Mouse (Mus musculus): ENCODE data around the gene Rpl38. TPM values are rescaled to one million over a fixed set of nuclear protein-coding genes. Genes with fewer than 3 reads are reported as not detected.

Rpl38 gene
- total RNA-seq, 2 experiments from 2014 or later: 532 to 566 TPM

DNA sequence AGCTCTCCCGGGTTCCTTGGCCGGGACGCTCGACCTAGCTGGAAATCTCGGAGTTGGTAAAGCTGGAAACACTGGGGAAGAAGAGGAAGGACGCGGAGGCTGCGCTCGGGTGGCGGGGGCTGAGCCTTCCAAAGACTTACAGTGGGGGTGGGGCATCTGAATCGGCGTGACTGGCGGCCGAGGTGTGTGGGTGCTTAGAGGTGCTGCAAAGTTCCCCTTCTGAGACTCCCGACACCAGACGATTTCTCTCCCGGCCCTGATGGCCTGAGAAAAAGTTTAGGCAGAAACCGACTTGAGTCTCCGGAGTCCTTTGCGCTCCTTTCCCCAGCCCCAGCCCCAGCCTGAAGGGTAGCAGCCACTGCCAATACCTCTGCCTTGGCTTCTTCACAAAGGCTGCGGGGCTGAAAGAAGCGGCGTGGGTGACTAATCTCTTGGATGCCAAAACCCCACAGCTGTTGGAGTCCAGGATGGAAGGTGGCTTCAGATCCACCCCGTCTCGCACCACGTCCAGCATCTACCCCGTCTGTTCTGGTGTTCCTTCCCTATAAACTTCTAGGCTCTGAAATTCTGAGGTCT lies 7.6 kb downstream of the Rpl38 start:
- intact Hi-C loops (cut with DNase I): no loop called here
- no peak for DNase-seq (ENCODE audit: low spot score)

DNA sequence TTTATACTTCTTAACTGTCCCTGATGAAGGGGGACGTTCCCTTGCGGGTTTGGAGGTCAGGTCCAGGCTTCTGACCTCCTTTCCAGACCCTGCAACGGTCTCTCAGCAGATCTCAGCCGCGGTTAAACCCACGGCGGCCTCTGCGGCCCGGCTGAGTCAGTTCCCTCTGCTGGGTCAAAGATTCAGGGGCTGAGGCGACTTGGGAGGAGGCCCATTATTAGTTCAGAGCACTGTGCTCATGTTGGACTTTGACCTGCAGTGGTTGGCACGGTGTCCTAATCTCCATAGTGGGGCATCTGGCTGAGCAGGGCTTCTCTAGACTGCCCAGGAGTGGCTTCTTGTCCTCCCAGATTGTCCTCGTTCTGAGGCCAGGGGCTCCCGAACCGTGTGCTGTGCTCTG lies 8.1 kb downstream of the Rpl38 start:
- no peak for DNase-seq (ENCODE audit: low spot score)
- intact Hi-C loops (cut with DNase I): no loop called here

DNA sequence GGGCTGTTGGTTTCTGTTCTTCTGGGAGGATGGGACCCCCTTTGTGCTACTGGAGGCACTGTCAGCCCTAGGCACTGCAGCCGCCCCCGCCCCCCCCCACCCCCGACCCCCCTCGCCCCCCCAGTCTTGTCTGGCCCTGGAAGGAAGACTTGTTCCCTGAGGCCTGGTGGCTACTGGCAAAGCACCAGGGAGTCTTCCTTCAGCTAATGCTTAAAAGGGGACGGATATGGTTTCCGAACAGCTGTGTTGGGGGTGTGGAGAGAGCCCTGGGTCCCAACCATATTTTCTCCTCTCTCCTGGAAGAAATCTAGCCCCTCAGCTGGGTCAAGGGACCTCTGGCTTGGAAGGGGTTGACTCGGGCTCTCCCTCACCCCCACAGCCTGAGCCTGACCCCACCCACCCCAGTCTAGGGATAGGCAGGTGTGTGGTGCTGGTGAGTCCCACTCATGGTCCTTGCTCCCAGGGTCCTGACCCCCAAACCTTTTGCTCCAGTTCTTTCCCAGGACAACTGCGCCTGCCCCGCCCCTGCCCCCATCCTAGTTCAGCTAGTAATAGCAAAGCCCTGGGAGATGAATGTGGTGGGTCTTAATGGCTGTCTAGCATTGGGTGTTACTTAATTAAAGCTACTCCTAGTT lies 8.7 kb downstream of the Rpl38 start:
- no peak for DNase-seq (ENCODE audit: low spot score)
- intact Hi-C loops (cut with DNase I): no loop called here

DNA sequence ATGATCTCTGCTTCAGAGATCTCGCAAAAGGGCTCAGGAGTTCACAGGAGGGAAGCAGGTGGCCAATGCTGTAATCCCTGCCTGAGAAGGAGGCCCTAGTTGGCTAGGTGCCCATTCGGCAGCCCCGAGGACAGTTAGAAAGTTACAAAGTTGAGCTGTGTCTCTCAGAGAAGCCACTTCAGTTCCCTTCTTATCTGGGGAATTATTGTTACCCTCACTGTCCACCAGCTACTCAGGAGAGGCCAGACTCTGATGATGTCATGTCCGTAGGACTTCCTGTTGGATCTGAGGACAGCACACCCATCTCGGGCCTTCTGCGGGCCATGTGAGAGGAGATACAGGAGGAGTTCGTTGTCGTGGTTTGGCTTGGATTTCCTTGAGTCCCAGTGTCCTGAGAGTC lies 11.3 kb downstream of the Rpl38 start:
- intact Hi-C loops (cut with DNase I): no loop called here
- DNase-seq (ENCODE audit: low spot score): no peak

DNA sequence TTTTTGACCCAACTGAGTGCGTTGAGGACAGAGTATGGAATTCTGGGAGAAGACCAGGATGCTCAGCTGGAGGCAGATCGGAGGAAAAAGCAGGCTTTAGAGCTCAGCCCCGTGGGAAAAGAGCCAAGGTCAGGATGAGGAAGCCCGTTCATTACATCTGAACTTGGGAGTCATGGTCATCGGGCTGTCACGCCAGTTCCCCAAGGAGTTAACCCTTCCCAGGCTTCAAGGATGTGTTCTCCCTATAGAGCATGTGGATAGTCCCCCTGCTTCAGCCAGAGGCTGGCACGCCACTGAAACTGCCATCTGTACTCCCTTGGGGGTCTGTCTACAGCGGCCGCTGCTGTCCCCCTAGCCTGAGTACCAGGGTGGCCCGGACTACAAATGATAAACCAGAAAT lies 12.0 kb downstream of the Rpl38 start:
- intact Hi-C loops (cut with DNase I): no loop called here
- no peak for DNase-seq (ENCODE audit: low spot score)

DNA sequence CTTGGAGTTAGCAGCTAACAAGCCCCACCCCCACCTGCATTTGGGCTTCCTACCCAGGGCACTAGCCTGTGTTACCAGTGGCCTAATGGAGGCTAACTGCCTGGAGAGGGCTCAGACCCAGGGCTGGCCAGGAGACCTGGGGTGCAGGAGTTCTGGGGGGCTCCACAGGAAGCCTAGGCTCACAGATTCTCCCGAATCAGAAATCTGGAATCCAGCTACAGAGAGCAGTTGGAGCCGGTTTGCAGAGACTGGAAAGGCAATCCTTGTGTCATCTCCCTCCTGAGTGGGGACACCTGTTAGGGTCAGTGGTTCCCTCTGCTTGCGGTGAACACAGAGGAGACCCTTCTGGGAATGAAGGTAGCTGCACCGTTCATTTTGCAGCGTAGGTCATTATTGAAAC lies 12.7 kb downstream of the Rpl38 start:
- intact Hi-C loops (cut with DNase I): no loop called here
- no peak for DNase-seq (ENCODE audit: low spot score)

DNA sequence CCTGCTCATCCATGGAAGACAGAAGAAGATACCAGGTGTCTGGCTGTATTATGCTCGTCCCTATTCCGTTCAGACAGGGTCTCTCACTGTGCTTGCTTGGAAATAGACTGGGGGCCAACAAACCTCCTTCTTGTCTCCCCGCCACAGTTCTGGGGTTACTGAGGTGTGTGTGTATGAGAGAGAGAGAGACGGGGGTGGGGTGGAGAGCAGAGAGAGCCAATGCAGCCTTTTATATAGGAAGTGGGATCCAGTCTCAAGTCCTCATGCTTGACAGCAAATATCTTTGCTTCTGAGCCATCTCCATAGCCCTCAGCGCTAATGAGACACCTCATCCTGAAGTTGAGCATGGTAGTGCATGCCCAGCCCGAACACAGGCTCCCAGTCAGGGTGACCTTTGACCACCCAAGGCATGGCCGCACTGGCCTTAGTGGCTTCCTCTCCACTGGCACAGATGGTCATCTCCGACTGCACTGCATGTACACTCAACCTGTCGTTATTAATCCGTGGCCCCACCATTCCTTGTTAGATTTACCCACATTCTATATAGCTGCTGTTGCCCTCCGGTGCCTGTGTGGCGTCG lies 14.1 kb downstream of the Rpl38 start:
- no peak for DNase-seq (ENCODE audit: low spot score)
- intact Hi-C loops (cut with DNase I): no loop called here

DNA sequence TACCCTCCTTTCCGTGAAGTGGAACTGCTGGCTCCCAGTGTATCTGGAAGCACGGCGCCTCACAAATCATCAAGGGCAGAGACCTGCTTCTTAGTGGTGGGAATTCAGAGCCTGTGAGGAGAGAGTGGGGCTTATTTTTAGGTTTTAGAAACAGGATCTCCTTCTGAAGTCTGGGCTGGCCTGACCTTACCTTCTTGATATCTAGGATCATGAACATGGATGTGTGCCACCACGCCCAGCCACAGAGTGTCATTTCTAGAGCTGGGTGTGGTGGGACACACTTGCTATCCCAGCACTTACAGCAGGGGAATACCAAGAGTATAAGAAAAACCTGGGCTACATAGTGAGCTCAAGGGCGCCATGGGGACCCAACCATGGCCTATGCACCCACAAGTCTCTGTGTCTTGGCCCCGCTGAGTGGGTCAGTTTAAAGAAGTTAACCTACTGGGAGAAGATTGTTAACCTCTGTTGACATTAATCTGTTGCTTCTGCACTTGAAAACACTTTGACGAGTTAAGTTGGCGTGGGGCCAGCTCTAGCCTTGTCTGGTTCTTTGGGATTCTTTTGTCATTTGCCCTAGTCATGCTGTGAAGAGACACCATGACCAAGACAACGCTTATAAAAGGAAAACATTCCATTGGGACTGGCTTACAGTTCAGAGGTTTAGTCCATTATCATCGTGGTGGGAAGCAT lies 14.9 kb downstream of the Rpl38 start:
- intact Hi-C loops (cut with DNase I): no loop called here
- no peak for DNase-seq (ENCODE audit: low spot score)

DNA sequence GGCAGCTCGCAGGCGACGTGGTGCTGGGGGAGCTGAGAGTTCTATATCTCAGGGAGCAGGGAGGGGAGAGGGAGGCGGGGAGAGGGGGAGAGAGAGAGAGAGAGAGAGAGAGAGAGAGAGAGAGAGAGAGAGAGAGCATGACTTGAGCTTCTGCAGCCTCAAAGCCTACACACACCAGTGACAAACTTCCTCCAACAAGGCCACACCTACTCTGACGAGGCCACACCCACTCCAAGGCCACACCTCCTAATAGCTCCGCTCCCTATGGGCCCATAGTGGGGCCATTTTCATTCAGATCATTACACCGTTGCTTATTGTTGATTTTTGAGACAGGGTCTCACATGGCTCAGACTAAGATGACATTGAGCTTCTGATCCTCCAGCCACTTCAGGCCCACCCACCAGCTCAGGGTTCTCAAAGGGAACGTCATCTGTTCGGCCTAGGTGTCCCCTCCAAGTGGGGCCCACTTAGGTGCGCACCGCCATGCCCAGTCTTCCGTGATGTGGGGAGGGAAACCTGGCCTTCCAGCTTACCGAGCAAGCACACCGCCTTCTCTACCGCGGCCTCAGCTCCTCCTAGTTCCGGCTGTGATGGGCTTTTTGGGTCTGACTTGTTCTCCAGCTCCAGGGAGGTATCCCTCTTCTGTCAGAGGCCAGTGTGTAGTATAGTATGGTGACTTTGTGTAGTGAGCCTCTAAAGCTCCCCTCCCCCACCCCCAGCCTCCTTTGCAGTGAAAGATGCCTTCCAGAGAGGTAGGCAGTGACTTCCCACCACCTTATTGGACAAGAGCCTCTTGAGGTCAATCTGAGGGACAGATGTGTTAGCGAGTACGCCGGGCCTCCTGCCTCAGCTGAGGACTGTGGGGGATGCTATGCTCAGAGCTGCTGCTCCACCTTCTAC lies 15.6 kb downstream of the Rpl38 start:
- intact Hi-C loops (cut with DNase I): no loop called here
- DNase-seq (ENCODE audit: low spot score): no peak

DNA sequence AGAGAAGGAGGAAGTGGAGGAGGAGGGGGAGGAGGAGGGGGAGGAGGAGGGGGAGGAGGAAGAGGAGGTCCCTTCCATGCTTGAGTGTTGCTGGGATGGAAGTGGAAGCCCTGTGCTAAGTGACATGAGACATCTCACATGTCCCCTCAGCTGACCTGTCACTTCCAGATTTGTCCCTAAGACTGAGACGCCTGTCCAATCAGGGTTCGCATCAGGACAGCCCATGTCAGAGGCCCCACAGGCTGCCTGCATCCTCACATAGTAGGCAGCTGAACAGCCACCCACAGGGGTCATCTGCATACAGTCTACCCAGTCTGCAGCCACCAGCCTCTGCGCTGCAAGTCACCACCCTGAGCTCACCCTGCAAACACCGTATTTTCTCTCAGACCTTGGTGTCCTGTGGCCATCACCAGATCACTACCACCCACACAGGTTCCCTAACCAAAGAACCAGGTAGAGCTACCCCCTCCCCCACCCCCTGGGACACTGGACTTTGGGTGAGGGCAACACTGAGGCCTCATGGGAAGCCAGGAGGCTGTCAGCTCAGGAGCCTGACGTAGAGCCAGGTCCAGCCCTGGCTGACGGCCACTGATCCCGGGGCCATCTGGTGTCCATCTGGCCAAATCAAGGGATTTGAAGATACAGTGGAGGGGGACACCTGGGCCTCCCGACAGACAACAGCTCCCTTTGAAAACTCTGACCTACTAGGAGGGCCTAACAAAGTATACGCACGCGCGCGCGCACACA lies 16.5 kb downstream of the Rpl38 start:
- no peak for DNase-seq (ENCODE audit: low spot score)
- intact Hi-C loops (cut with DNase I): no loop called here

DNA sequence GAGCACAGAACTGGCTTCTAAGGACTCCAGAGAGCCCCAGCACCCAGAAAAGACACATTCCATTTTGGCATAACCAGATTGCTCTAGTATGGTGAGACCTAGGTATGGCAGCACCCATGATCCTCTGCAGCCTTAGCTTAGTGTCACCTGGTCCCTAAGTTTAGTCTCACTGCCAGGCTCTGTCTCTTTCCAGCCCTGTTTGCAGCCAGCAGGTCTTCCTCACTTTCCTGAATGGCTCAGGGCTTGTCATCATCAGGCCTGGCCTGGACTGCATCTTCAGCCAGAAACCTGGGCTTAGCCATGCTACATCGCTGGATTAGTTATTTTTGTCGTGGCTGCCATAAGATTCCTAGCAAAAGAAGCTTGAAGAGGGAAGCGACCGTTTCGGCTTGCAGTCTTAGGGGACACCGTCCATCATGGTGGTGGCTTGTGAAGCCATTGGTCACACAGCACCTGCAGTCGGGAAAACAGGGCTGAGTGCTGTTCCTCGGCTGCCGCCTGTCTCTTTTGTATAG lies 17.3 kb downstream of the Rpl38 start:
- no peak for DNase-seq (ENCODE audit: low spot score)
- intact Hi-C loops (cut with DNase I): no loop called here

DNA sequence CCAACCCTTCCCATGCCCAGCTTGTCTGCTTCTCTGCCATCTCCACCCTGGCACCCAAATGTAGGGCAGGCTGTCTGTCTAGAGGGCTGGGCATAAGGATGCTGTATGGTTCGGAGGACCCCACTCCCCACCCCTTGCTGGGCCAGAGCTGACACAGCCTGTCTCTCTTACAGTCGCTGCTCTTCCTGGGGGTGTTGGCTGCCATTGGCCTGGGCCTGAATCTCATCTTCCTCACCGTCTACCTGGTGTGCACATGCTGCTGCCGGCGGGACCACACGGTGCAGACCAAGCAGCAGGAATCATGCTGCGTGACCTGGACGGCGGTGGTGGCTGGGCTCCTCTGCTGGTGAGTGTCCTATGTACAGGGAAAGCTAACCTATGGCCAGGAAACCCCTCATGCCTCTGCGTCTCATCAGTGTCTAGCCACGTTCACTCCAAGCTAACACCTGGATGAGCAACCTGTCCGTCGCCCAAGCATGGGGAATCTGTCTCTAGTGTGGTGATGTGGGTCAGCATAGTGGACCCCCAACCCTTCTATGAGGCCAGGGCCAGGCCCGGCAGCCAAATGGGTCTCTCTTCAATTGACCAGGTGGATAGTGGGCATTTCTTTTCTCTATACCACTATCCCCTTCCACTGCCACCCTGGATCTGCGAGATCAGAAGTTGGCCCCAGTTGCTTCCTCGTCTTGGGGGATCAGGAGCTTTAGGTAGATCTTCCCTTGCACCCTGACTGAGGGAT lies 18.1 kb downstream of the Rpl38 start:
- intact Hi-C loops (cut with DNase I): no loop called here

DNA sequence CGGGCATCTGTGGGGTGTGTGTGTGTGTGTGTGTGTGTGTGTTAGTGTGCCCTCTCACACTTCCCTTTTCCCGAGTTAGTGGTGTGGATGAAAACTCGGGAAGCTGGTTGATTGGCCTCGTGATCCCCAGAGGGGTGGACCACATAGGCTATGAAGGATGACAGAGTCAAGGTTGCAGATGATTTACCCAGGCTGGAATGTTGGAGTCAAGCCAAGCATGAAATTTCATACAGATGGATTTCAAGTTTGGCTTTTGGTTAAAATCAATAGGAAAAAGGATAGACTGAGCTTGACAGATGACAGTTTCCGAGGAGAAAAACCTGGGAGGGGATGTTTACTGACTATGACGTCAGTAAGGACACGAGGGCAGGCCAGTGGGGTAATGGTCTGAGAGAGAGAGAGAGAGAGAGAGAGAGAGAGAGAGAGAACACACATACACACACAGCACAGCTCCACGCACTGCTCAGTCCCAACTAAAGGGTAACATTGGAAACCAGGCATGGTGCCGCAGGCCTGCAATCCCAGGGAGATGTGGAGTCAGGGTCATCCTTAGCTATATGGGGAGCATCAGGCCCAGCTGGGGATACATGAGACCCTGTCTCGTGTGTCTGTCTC lies 19.4 kb downstream of the Rpl38 start:
- intact Hi-C loops (cut with DNase I): no loop called here
- no peak for DNase-seq (ENCODE audit: low spot score)

More for the DNA sequence above, 18.1 kb downstream of the Rpl38 start:
- DNase-seq (ENCODE audit: low spot score): no peak

DNA sequence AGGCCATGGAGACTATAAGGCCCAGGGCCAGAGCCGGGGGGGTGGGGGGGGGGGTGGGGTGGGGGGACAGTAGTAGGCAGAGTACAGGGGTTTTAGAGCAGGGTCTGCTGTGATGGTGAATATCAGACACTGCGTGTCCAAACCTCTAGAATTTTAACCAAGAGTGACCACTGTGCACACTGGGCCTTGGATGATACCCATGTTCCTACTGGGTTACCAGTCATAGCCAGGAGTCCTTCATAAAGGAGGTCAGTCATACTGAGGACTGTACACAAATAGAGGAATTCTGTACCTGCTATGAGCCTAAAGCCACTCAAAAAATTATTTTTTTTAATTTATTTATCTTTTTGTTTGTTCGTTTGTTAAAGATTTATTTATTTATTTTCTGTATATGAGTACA lies 20.4 kb downstream of the Rpl38 start:
- intact Hi-C loops (cut with DNase I): no loop called here
- no peak for DNase-seq (ENCODE audit: low spot score)

DNA sequence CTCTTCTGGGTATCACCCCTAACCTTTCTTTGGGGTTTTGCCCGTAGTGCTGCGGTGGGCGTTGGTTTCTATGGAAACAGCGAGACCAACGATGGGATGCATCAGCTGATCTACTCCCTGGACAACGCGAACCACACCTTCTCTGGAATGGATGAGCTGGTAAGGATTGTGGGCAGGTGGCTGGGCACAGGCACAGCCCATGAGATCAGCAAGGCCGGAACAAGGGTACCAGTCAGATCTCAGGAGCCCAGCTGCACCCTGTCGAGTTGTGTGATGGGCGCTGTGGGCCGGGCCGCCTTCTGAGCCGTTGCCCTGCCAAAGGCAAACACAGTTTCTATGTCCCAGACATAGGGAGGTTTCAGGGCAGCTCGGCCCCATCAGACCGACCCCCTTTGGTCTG lies 21.9 kb downstream of the Rpl38 start:
- intact Hi-C loops (cut with DNase I): no loop called here

DNA sequence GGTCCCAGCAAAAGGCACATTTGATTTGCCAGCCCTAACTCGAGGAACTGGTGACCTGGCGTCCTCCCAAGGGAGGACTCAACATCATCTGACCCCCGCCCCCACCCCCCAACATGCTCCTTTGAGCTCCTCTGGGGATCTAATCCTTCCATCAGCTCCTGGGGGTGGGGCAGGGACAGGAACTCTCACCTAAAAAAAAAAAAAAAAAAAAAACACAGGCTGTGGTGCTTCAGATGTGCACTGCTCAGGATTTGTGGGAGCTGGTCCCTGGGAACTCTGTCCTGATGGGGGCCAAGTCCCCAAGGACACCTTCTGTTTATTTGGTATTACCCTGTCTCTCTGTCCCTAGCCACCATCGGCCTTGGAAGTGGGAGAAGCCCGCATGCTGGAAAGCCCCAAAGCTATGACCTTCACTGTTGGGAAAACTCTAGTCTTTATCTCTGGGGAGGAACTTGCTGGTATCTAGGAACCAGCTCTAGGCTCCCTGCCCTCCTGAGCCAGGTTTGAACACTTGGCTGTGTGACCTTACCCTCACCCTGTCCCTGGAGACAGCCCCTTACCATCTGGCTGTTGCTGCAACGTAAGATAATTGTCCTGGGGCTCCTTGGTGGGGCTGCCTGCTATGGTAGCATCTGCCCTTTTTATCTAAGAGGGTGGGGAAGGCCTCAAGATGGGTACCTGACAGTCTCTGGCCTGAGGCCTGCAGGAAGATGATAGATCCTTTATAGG lies 23.3 kb downstream of the Rpl38 start:
- intact Hi-C loops (cut with DNase I): no loop called here

More for the DNA sequence above, 21.9 kb downstream of the Rpl38 start:
- DNase-seq (ENCODE audit: low spot score): no peak

DNA sequence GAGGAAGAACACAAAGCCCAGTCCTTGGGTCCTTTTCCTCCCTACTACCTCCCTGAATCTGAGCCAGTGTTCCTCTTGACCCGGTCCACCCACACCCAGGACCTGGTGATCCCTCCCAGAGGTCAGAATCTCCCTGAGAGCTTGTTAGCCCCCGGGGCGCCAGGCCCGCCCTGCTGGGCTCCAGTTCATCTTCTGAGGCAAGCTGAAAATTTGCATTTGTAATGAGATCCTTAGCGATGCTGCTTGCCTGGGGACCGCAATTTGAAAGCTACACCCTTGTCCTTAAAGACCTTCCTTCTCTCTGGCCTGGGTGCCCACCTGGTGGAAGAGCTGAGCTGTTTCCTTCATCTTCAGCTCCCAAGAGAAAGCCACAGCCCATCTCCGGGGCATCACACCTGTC lies 24.3 kb downstream of the Rpl38 start:
- DNase-seq (ENCODE audit: low spot score): no peak
- intact Hi-C loops (cut with DNase I): no loop called here

More for the DNA sequence above, 23.3 kb downstream of the Rpl38 start:
- no peak for DNase-seq (ENCODE audit: low spot score)

DNA sequence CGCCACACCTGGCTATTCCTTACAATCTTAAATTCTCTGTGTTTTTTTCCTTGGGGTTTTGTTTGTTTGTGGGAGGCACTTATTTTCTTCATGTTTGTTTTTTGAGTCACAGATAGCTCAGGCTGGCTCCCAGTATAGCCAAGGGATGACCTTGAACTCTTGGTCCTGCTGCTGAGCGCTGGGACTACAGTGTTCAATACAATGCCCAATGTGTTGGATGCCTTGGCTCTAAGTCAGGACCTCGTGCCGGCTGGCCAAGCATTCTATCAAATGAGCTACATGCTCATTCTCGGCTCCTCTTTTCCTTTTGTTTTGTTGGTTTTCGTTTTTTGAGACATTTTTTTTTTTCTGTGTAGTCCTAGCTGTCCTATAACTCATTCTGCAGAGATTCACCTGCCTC lies 25.1 kb downstream of the Rpl38 start:
- no peak for DNase-seq (ENCODE audit: low spot score)
- intact Hi-C loops (cut with DNase I): no loop called here
